Mouse (Mus musculus) 3T3-L1 (cell line): ENCODE measurements around the gene Hps3.
"Not testable (repeated sequence)": the region's sequence is repeated elsewhere in the genome, so short reads cannot be mapped to it uniquely, and the experiment has no call there.

Experiments used
- DNase-seq: peaks from one replicate; pipeline ENCODE4 v3.0.0-alpha.2; 2015; ENCODE audit warnings: low read depth, low spot score

Hps3 gene

GRCm38 (mm10) chr3:20034719-20035404 lies at the start of gene Hps3:
Gene Hps3 (minus strand): TSS chr3:20035315.
- DNase-seq: peak; percentile 90

- DNase-seq: no peak
These were observed 47.0 kb upstream of the Hps3 start for GRCm38 (mm10) chr3:20082161-20082560.

GRCm38 (mm10) chr3:20076145-20077053 lies 41.3 kb upstream of the Hps3 start:
- peak; percentile 63 for DNase-seq

- DNase-seq: peak; percentile 36
These were observed 23.1 kb upstream of the Hps3 start for GRCm38 (mm10) chr3:20058197-20058541.

- peak; percentile 97 for DNase-seq
These were observed 22.4 kb upstream of the Hps3 start, which contains the start of gene Hltf for GRCm38 (mm10) chr3:20057306-20058196. Gene Hltf (plus strand): TSS chr3:20057811.

- not testable (repeated sequence) for DNase-seq
These were observed 9.6 kb upstream of the Hps3 start for GRCm38 (mm10) chr3:20044736-20045135.

GRCm38 (mm10) chr3:20041461-20041860 lies 6.3 kb upstream of the Hps3 start:
- DNase-seq: not testable (repeated sequence)

GRCm38 (mm10) chr3:20036069-20036468 lies 954 bp upstream of the Hps3 start:
- DNase-seq: no peak

GRCm38 (mm10) chr3:20033761-20034718 lies 1.1 kb downstream of the Hps3 start:
- peak; percentile 5 for DNase-seq

- DNase-seq: no peak
These were observed 4.3 kb downstream of the Hps3 start for GRCm38 (mm10) chr3:20030807-20031206.

GRCm38 (mm10) chr3:20028640-20029039 lies 6.5 kb downstream of the Hps3 start:
- no peak for DNase-seq

- DNase-seq: no peak
These were observed 7.3 kb downstream of the Hps3 start for GRCm38 (mm10) chr3:20027788-20028187.

- DNase-seq: no peak
These were observed 8.0 kb downstream of the Hps3 start for GRCm38 (mm10) chr3:20026996-20027689.

GRCm38 (mm10) chr3:20026481-20026880 lies 8.6 kb downstream of the Hps3 start:
- no peak for DNase-seq

- no peak for DNase-seq
These were observed 11.3 kb downstream of the Hps3 start for GRCm38 (mm10) chr3:20023832-20024231.

- DNase-seq: no peak
These were observed 17.0 kb downstream of the Hps3 start for GRCm38 (mm10) chr3:20018076-20018475.

GRCm38 (mm10) chr3:20014454-20014853 lies 20.7 kb downstream of the Hps3 start:
- no peak for DNase-seq

GRCm38 (mm10) chr3:20010905-20011304 lies 24.2 kb downstream of the Hps3 start:
- DNase-seq: not testable (repeated sequence)

- no peak for DNase-seq
These were observed 24.7 kb downstream of the Hps3 start for GRCm38 (mm10) chr3:20010464-20010863.

GRCm38 (mm10) chr3:20007759-20008158 lies 27.4 kb downstream of the Hps3 start:
- DNase-seq: no peak
